In the genomic region with DNA sequence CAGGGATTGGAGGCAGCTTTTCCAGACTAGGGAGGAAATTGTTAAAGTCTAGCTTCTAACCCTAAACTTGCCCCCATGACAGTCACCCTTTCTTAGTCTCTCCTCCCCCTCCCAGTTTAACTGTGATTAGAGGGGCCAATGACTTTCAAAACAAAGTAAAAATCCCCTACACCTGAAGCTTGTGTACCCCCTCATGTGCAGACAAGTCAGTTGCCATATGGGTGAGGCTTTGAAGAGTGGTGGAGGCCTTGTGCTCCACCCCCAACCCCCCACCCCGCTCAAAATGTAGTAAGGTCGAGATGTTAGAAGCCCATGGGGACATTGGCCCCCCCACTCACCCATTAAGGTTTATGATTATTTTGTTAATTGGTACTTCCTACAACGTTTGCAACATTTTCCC, we compare ENCODE assay signal across 8 mouse cellular contexts. TPM values are rescaled to one million over a fixed set of nuclear protein-coding genes. Genes with fewer than 3 reads are reported as not detected.
DNase-seq lines count a peak whose midpoint lies in the region; ATAC-seq and TF ChIP-seq lines count a peak whose summit lies in the region.

No protein-coding gene starts in this region.

- no peak for DNase-seq in lung, embryonic 14.5 days
- DNase-seq in lung, postnatal 4 days: no peak
- no peak for DNase-seq in cerebellum, adult 11 months
- DNase-seq in layer of hippocampus, adult 11-12 months (ENCODE audit: low spot score): no peak
- DNase-seq in yolk sac, embryonic 10.5 days (ENCODE audit: low spot score): no peak

- ATAC-seq in lung, embryonic 14.5 days (ENCODE audit: insufficient read depth): no peak
- no peak for ATAC-seq in intestine, postnatal 0 days
- no peak for ATAC-seq in neural tube, embryonic 14.5 days (ENCODE audit: low read depth)

- H3K27me3 ChIP-seq in lung, embryonic 14.5 days (ENCODE audit: insufficient read depth, low read length): no peaks in the 10 kb centered on the region
- H3K27me3 ChIP-seq in intestine, postnatal 0 days (replicated peaks; ENCODE audit: control insufficient read depth, insufficient read depth, low read length): no peaks in the 10 kb centered on the region
- H3K27me3 ChIP-seq in neural tube, embryonic 14.5 days (ENCODE audit: control insufficient read depth, insufficient read depth, low read length): no peaks in the 10 kb centered on the region

- H3K36me3 ChIP-seq in lung, embryonic 14.5 days (ENCODE audit: insufficient read depth): peaks cover 34% of the 10 kb centered on the region
- peaks cover 29% of the 10 kb centered on the region for H3K36me3 ChIP-seq in intestine, postnatal 0 days (ENCODE audit: control insufficient read depth, insufficient read depth)
- peaks cover 4% of the 10 kb centered on the region; the same call in 1 of the 2 replicates for H3K36me3 ChIP-seq in neural tube, embryonic 14.5 days (ENCODE audit: control insufficient read depth, insufficient read depth, low read length)

- H3K9me3 ChIP-seq in lung, embryonic 14.5 days (ENCODE audit: low read depth, low read length): no peaks in the 10 kb centered on the region
- no peaks in the 10 kb centered on the region for H3K9me3 ChIP-seq in intestine, postnatal 0 days (ENCODE audit: control insufficient read depth)
- no peaks in the 10 kb centered on the region for H3K9me3 ChIP-seq in neural tube, embryonic 14.5 days (ENCODE audit: control insufficient read depth, low read length)

- no peak for TF ChIP-seq CTCF in lung, embryonic 14.5 days (IDR thresholded peaks at IDR 0.05; ENCODE audit: low read depth)
- TF ChIP-seq CTCF in embryonic fibroblast, embryonic 13.5 days (IDR thresholded peaks at IDR 0.05; ENCODE audit: borderline replicate concordance, insufficient read depth, low read length): no peak
- no peak for TF ChIP-seq CTCF in intestine, postnatal 0 days (IDR thresholded peaks at IDR 0.05; ENCODE audit: low read depth)

- H3K4me2 ChIP-seq in lung, embryonic 14.5 days: peak overlapping the region; percentile 98
- H3K4me2 ChIP-seq in intestine, postnatal 0 days (replicated peaks; ENCODE audit: low read depth): peak overlapping the region; percentile 98
- H3K4me2 ChIP-seq in neural tube, embryonic 14.5 days (ENCODE audit: low read depth, low read length): peak overlapping the region; percentile 86

- H3K9ac ChIP-seq in lung, embryonic 14.5 days: peak overlapping the region; percentile 75
- peak overlapping the region; percentile 82 for H3K9ac ChIP-seq in intestine, postnatal 0 days (ENCODE audit: low read depth, low read length)
- peak overlapping the region; percentile 95 for H3K9ac ChIP-seq in neural tube, embryonic 14.5 days (replicated peaks; ENCODE audit: low read depth, low read length)

- peak overlapping the region; percentile 55 for H3K4me3 ChIP-seq in lung, embryonic 14.5 days (ENCODE audit: low read depth, low read length)
- peak overlapping the region; percentile 80 for H3K4me3 ChIP-seq in embryonic fibroblast, embryonic 13.5 days (ENCODE audit: insufficient read depth, low read length)
- H3K4me3 ChIP-seq in intestine, postnatal 0 days (ENCODE audit: low read depth, low read length): peak overlapping the region; percentile 86
- H3K4me3 ChIP-seq in neural tube, embryonic 14.5 days (ENCODE audit: low read depth, low read length): peak overlapping the region; percentile 87

- H3K4me1 ChIP-seq in lung, embryonic 14.5 days (ENCODE audit: insufficient read depth): peaks cover 14% of the 10 kb centered on the region; the same call in 1 of the 2 replicates
- peaks cover 5% of the 10 kb centered on the region for H3K4me1 ChIP-seq in embryonic fibroblast, embryonic 13.5 days (ENCODE audit: control insufficient read depth, insufficient read depth, low read length)
- H3K4me1 ChIP-seq in intestine, postnatal 0 days (replicated peaks; ENCODE audit: control insufficient read depth, insufficient read depth, low read length): 0 out of 2 replicates have a peak, but pooled peaks cover 4% of the 10 kb centered on the region
- H3K4me1 ChIP-seq in neural tube, embryonic 14.5 days (ENCODE audit: control insufficient read depth, insufficient read depth, low read length): peaks cover 53% of the 10 kb centered on the region

- 9% methylated on average over 3 of the region's 3 CpGs for WGBS in lung, embryonic 14.5 days
- 33% methylated on average over 3 of the region's 3 CpGs for WGBS in intestine, postnatal 0 days
- 4% methylated on average over 3 of the region's 3 CpGs for WGBS in neural tube, embryonic 14.5 days

- H3K27ac ChIP-seq in lung, embryonic 14.5 days (ENCODE audit: low read depth): peak overlapping the region; percentile 86; the same call in 1 of the 2 replicates
- peak overlapping the region; percentile 48 for H3K27ac ChIP-seq in embryonic fibroblast, embryonic 13.5 days (ENCODE audit: insufficient read depth, low read length)
- no peak overlapping the region for H3K27ac ChIP-seq in intestine, postnatal 0 days (ENCODE audit: low read depth, low read length)
- peak overlapping the region; percentile 93 for H3K27ac ChIP-seq in neural tube, embryonic 14.5 days (ENCODE audit: low read depth, low read length)

- TF ChIP-seq POLR2A in embryonic fibroblast, embryonic 13.5 days (IDR thresholded peaks at IDR 0.05; ENCODE audit: low read depth, low read length): no peak; the same call in 1 of the 2 replicates

RNA-seq across cellular contexts. Expression of a gene that starts 1.5 kb away (rescaled TPM):
- polyA plus RNA-seq in lung, embryonic 14.5 days (2014; fragmentation: Nextera tagmentation; extraction: Ambion mirVana): 6.4 and 6.8 TPM in 2 replicates
- 241 and 297 TPM in 2 replicates for polyA plus RNA-seq in embryonic fibroblast, embryonic 13.5 days (2011; ENCODE audit: insufficient read length, low read depth, missing spikeins)
- polyA plus RNA-seq in intestine, postnatal 0 days (2015; fragmentation: Nextera tagmentation; extraction: Ambion mirVana): 11.1 and 11.3 TPM in 2 replicates
- 5.7 and 7.0 TPM in 2 replicates for polyA plus RNA-seq in neural tube, embryonic 14.5 days (2014; fragmentation: Nextera tagmentation; extraction: Ambion mirVana)

Comparison
In these comparisons a context has a peak if more than half of its experiments do, and no peak if none do; other contexts are left out.
1. RNA of a gene that starts 1.5 kb away (polyA plus RNA-seq): 241 to 297 TPM in embryonic fibroblast, embryonic 13.5 days; 11.1 to 11.3 TPM in intestine, postnatal 0 days, 5.7 to 7.0 TPM in neural tube, embryonic 14.5 days and 6.4 to 6.8 TPM in lung, embryonic 14.5 days; every median in the first group is over 10 times any median in the second.
2. Peak in every context shown above with its lines, with median percentiles within 50 percentile points of each other: H3K4me2 ChIP-seq, H3K4me3 ChIP-seq and H3K9ac ChIP-seq.